Mouse (Mus musculus): ENCODE results near the gene Rpl36-ps4.

Rpl36-ps4 gene

GRCm38 (mm10) chr17:87920677-87921076 is at the start of gene Rpl36-ps4:
Gene Rpl36-ps4 (plus strand): TSS chr17:87920977.
- no peak for DNase-seq

- no peak for DNase-seq
These were observed 49.2 kb upstream of the Rpl36-ps4 start for GRCm38 (mm10) chr17:87871461-87872126.

GRCm38 (mm10) chr17:87872286-87872685 is 48.5 kb upstream of the Rpl36-ps4 start:
- DNase-seq = no peak

GRCm38 (mm10) chr17:87873456-87873855 is 47.3 kb upstream of the Rpl36-ps4 start:
- DNase-seq = no peak

GRCm38 (mm10) chr17:87873943-87874342 is 46.8 kb upstream of the Rpl36-ps4 start:
- no peak for DNase-seq

GRCm38 (mm10) chr17:87875346-87875920 is 45.3 kb upstream of the Rpl36-ps4 start:
- no peak for DNase-seq

GRCm38 (mm10) chr17:87876295-87877000 is 44.3 kb upstream of the Rpl36-ps4 start:
- no peak for DNase-seq

- peak; percentile 60 to 70 for DNase-seq
These were observed 43.3 kb upstream of the Rpl36-ps4 start for GRCm38 (mm10) chr17:87877207-87878073.

GRCm38 (mm10) chr17:87878556-87879483 is 42.0 kb upstream of the Rpl36-ps4 start:
- no peak for DNase-seq

GRCm38 (mm10) chr17:87879484-87880225 is 41.1 kb upstream of the Rpl36-ps4 start:
- DNase-seq = peak in 1 of 2 experiments; percentile 19

- peak; percentile 69 to 73 for DNase-seq
These were observed 38.2 kb upstream of the Rpl36-ps4 start for GRCm38 (mm10) chr17:87882594-87882993.

- DNase-seq = no peak
These were observed 23.6 kb upstream of the Rpl36-ps4 start for GRCm38 (mm10) chr17:87897175-87897574.

GRCm38 (mm10) chr17:87900677-87901076 is 20.1 kb upstream of the Rpl36-ps4 start:
- no peak for DNase-seq

GRCm38 (mm10) chr17:87901163-87901562 is 19.6 kb upstream of the Rpl36-ps4 start:
- DNase-seq = no peak

GRCm38 (mm10) chr17:87903213-87903612 is 17.6 kb upstream of the Rpl36-ps4 start:
- no peak for DNase-seq

- no peak for DNase-seq
These were observed 17.1 kb upstream of the Rpl36-ps4 start for GRCm38 (mm10) chr17:87903725-87904124.

GRCm38 (mm10) chr17:87915386-87915785 is 5.4 kb upstream of the Rpl36-ps4 start:
- DNase-seq = no peak

- no peak for DNase-seq
These were observed 2.7 kb upstream of the Rpl36-ps4 start for GRCm38 (mm10) chr17:87918121-87918520.

GRCm38 (mm10) chr17:87934326-87934725 is 13.5 kb downstream of the Rpl36-ps4 start:
- no peak for DNase-seq

- no peak for DNase-seq
These were observed 14.0 kb downstream of the Rpl36-ps4 start for GRCm38 (mm10) chr17:87934736-87935135.

- DNase-seq = no peak
These were observed 15.4 kb downstream of the Rpl36-ps4 start for GRCm38 (mm10) chr17:87936156-87936555.

All from kidney, postnatal 4 days (tissue).